In genomic region chr9:21526634-21526944, GRCm38 (mm10) we compare ENCODE assay signal across 17 mouse cellular contexts. TPM values are rescaled to one million over a fixed set of nuclear protein-coding genes. Genes with fewer than 3 reads are reported as not detected.
DNase-seq lines count a peak whose midpoint lies in the region; ATAC-seq and TF ChIP-seq lines count a peak whose summit lies in the region.
"Had no signal": no experiment of that assay in that cellular context is flagged by ENCODE, and none has a peak within 500 bp of the region (broad histone marks: within the 10 kb centered on the region; RNA-seq: fewer than 3 reads in every experiment).

No protein-coding gene starts in this region.

- H3K36me3 ChIP-seq in heart, postnatal 0 days (replicated peaks; ENCODE audit: control insufficient read depth, insufficient read depth, low read length) = no peaks in the 10 kb centered on the region
- no peaks in the 10 kb centered on the region for H3K36me3 ChIP-seq in heart, embryonic 11.5 days (ENCODE audit: control insufficient read depth, insufficient read depth, low read length)
- H3K36me3 ChIP-seq in megakaryocyte, embryonic 14.5 days (replicated peaks; ENCODE audit: low read length) = peaks cover 29% of the 10 kb centered on the region
- H3K36me3 ChIP-seq in liver, embryonic 16.5 days (ENCODE audit: control insufficient read depth, insufficient read depth) = no peaks in the 10 kb centered on the region
- H3K36me3 ChIP-seq: neural tube, embryonic 13.5 days had no signal

- no peaks in the 10 kb centered on the region for H3K27me3 ChIP-seq in heart, postnatal 0 days (ENCODE audit: control insufficient read depth, insufficient read depth, low read length)
- no peaks in the 10 kb centered on the region for H3K27me3 ChIP-seq in heart, embryonic 11.5 days (ENCODE audit: control insufficient read depth, insufficient read depth, low read length)
- H3K27me3 ChIP-seq in megakaryocyte, embryonic 14.5 days (replicated peaks) = no peaks in the 10 kb centered on the region
- H3K27me3 ChIP-seq in liver, embryonic 16.5 days (ENCODE audit: control insufficient read depth, insufficient read depth, low read depth, low read length) = no peaks in the 10 kb centered on the region
- H3K27me3 ChIP-seq: forebrain, embryonic 13.5 days; neural tube, embryonic 13.5 days had no signal

- 0 out of 2 replicates have a peak overlapping the region, but pooled peaks have one; percentile 34 for H3K27ac ChIP-seq in heart, postnatal 0 days (ENCODE audit: low read depth)
- H3K27ac ChIP-seq in heart, embryonic 11.5 days (ENCODE audit: low read depth, low read length) = no peak overlapping the region
- no peak overlapping the region for H3K27ac ChIP-seq in brown adipose tissue, adult 24 weeks (replicated peaks; ENCODE audit: low read depth, low read length)
- peak overlapping the region; percentile 45 for H3K27ac ChIP-seq in liver, embryonic 16.5 days (ENCODE audit: low read length)
- H3K27ac ChIP-seq: forebrain, embryonic 13.5 days; neural tube, embryonic 13.5 days had no signal

- peak overlapping the region; percentile 42; the same call in 1 of the 2 replicates for H3K4me2 ChIP-seq in heart, postnatal 0 days (ENCODE audit: low read depth, low read length)
- no peak overlapping the region for H3K4me2 ChIP-seq in heart, embryonic 11.5 days
- no peak overlapping the region for H3K4me2 ChIP-seq in liver, embryonic 16.5 days (ENCODE audit: low read depth, low read length)
- H3K4me2 ChIP-seq: forebrain, embryonic 13.5 days; neural tube, embryonic 13.5 days had no signal

- no peaks in the 10 kb centered on the region for H3K9me3 ChIP-seq in heart, postnatal 0 days (replicated peaks; ENCODE audit: control insufficient read depth, low read length)
- no peaks in the 10 kb centered on the region for H3K9me3 ChIP-seq in heart, embryonic 11.5 days (replicated peaks; ENCODE audit: control insufficient read depth, low read length)
- no peaks in the 10 kb centered on the region for H3K9me3 ChIP-seq in megakaryocyte, embryonic 14.5 days
- H3K9me3 ChIP-seq in liver, embryonic 16.5 days (replicated peaks; ENCODE audit: control insufficient read depth, low read length) = no peaks in the 10 kb centered on the region
- H3K9me3 ChIP-seq: forebrain, embryonic 13.5 days; neural tube, embryonic 13.5 days had no signal

- no peak for DNase-seq in heart, postnatal 0 days (ENCODE audit: low spot score)
- DNase-seq in spleen, adult 12 weeks (ENCODE audit: low spot score) = no peak
- no peak for DNase-seq in adrenal gland, postnatal 10 days
- DNase-seq: cerebellum, adult 11 months; cerebellum, postnatal 14 days; embryo, embryonic 11 days; kidney, adult 2 months; lung, adult 2 months had no signal

- H3K4me3 ChIP-seq in heart, postnatal 0 days (ENCODE audit: low read depth, low read length) = no peak overlapping the region
- no peak overlapping the region for H3K4me3 ChIP-seq in heart, embryonic 11.5 days (ENCODE audit: low read depth, low read length)
- H3K4me3 ChIP-seq in megakaryocyte, embryonic 14.5 days (replicated peaks) = peak overlapping the region; percentile 90
- H3K4me3 ChIP-seq in brown adipose tissue, adult 24 weeks (ENCODE audit: insufficient read depth, low read depth, low read length) = peak overlapping the region; percentile 12
- peak overlapping the region; percentile 39 for H3K4me3 ChIP-seq in liver, embryonic 16.5 days (ENCODE audit: low read depth, low read length)
- H3K4me3 ChIP-seq: forebrain, embryonic 13.5 days; neural tube, embryonic 13.5 days had no signal

- ATAC-seq in heart, postnatal 0 days (ENCODE audit: insufficient read depth, low read depth) = no peak
- ATAC-seq in heart, embryonic 11.5 days (replicated peaks; ENCODE audit: insufficient number of reproducible peaks, low FRiP score, low TSS enrichment) = no peak
- no peak for ATAC-seq in megakaryocyte, adult 5-6 weeks (ENCODE audit: poor library complexity, severe bottlenecking)
- no peak for ATAC-seq in liver, embryonic 16.5 days (ENCODE audit: low read depth)
- ATAC-seq: forebrain, embryonic 13.5 days; hindbrain, embryonic 16.5 days had no signal

- TF ChIP-seq EP300 in heart, postnatal 0 days (IDR thresholded peaks at IDR 0.05; ENCODE audit: low read depth) = no peak

- WGBS in heart, postnatal 0 days = 45% methylated on average over 3 of the region's 3 CpGs
- 58% methylated on average over 3 of the region's 3 CpGs for WGBS in heart, embryonic 11.5 days (ENCODE audit: insufficient replicate concordance)
- whole genome bisulfite sequencing in liver, embryonic 16.5 days (ENCODE audit: insufficient replicate concordance) = 33% methylated on average over 3 of the region's 3 CpGs

- H3K4me1 ChIP-seq in heart, postnatal 0 days (ENCODE audit: control insufficient read depth, insufficient read depth) = no peaks in the 10 kb centered on the region
- H3K4me1 ChIP-seq in heart, embryonic 11.5 days (ENCODE audit: control insufficient read depth, insufficient read depth, low read length) = no peaks in the 10 kb centered on the region
- H3K4me1 ChIP-seq in megakaryocyte, embryonic 14.5 days = peaks cover 58% of the 10 kb centered on the region
- H3K4me1 ChIP-seq in brown adipose tissue, adult 24 weeks (ENCODE audit: control insufficient read depth, insufficient read depth, insufficient read length, low read length) = no peaks in the 10 kb centered on the region
- no peaks in the 10 kb centered on the region for H3K4me1 ChIP-seq in liver, embryonic 16.5 days (ENCODE audit: control insufficient read depth, low read depth, low read length)
- H3K4me1 ChIP-seq: forebrain, embryonic 13.5 days; neural tube, embryonic 13.5 days had no signal

- no peak overlapping the region for H3K9ac ChIP-seq in heart, postnatal 0 days (replicated peaks; ENCODE audit: low read depth, low read length)
- H3K9ac ChIP-seq in heart, embryonic 11.5 days (ENCODE audit: low read depth, low read length) = no peak overlapping the region
- H3K9ac ChIP-seq in liver, embryonic 16.5 days (ENCODE audit: low read depth, low read length) = no peak overlapping the region
- H3K9ac ChIP-seq: neural tube, embryonic 13.5 days had no signal

- TF ChIP-seq CTCF in heart, postnatal 0 days (IDR thresholded peaks at IDR 0.05; ENCODE audit: low read depth) = no peak

RNA-seq across cellular contexts. Expression of gene AB124611, which starts 0.6 kb away (rescaled TPM):
- 0.15 and 3.3 TPM in 2 replicates for total RNA-seq in heart, postnatal 0 days (2014; rRNA removed; ENCODE audit: low replicate concordance)
- polyA plus RNA-seq in heart, postnatal 0 days (2015; fragmentation: Nextera tagmentation; extraction: Ambion mirVana) = 1.00 and 1.6 TPM in 2 replicates
- 1.5 and 1.7 TPM in 2 replicates for polyA plus RNA-seq in heart, embryonic 11.5 days (2014; fragmentation: Nextera tagmentation; extraction: Ambion mirVana)
- polyA plus RNA-seq in megakaryocyte, embryonic 14.5 days (2012; ENCODE audit: insufficient read depth, low replicate concordance) = 44.7 and 70.3 TPM in 2 replicates
- total RNA-seq in megakaryocyte, adult 5-6 weeks (2015) = 179 and 187 TPM in 2 replicates
- 290 and 296 TPM in 2 replicates for total RNA-seq in megakaryocyte, adult 5-6 weeks (2017)
- polyA plus RNA-seq in brown adipose tissue, adult 24 weeks (2012; ENCODE audit: insufficient read depth, insufficient read length, missing spikeins) = 2.1 and 2.6 TPM in 2 replicates
- polyA plus RNA-seq in liver, embryonic 16.5 days (2015; fragmentation: Nextera tagmentation; extraction: Ambion mirVana) = 9.6 and 11.3 TPM in 2 replicates
- 1 to 10 TPM; 4.2 to 4.7 TPM for total RNA-seq in adrenal gland, postnatal 10 days (2021)
- total RNA-seq: ES-E14 had no signal

RNA-seq across cellular contexts. Expression of gene Tmed1, which starts 16.5 kb away (rescaled TPM):
- 70.5 and 99.3 TPM in 2 replicates for total RNA-seq in heart, postnatal 0 days (2014; rRNA removed; ENCODE audit: low replicate concordance)
- polyA plus RNA-seq in heart, postnatal 0 days (2015; fragmentation: Nextera tagmentation; extraction: Ambion mirVana) = 83.7 and 89.1 TPM in 2 replicates
- 79.8 and 80.9 TPM in 2 replicates for polyA plus RNA-seq in heart, embryonic 11.5 days (2014; fragmentation: Nextera tagmentation; extraction: Ambion mirVana)
- 6.6 TPM in 1 of 2 replicates, not detected in the other for polyA plus RNA-seq in megakaryocyte, embryonic 14.5 days (2012; ENCODE audit: insufficient read depth, low replicate concordance)
- total RNA-seq in megakaryocyte, adult 5-6 weeks (2015) = 5.4 and 6.2 TPM in 2 replicates
- 8.7 and 9.3 TPM in 2 replicates for total RNA-seq in megakaryocyte, adult 5-6 weeks (2017)
- 19.3 and 24.6 TPM in 2 replicates for polyA plus RNA-seq in brown adipose tissue, adult 24 weeks (2012; ENCODE audit: insufficient read depth, insufficient read length, missing spikeins)
- polyA plus RNA-seq in liver, embryonic 16.5 days (2015; fragmentation: Nextera tagmentation; extraction: Ambion mirVana) = 27.3 and 29.8 TPM in 2 replicates
- total RNA-seq in adrenal gland, postnatal 10 days (2021) = 10 to 100 TPM; 30.3 to 30.4 TPM

RNA-seq across cellular contexts. Expression of gene Carm1, which starts 20.1 kb away (rescaled TPM):
- total RNA-seq in heart, postnatal 0 days (2014; rRNA removed; ENCODE audit: low replicate concordance) = 49.5 and 78.3 TPM in 2 replicates
- polyA plus RNA-seq in heart, postnatal 0 days (2015; fragmentation: Nextera tagmentation; extraction: Ambion mirVana) = 11.3 and 12.7 TPM in 2 replicates
- polyA plus RNA-seq in heart, embryonic 11.5 days (2014; fragmentation: Nextera tagmentation; extraction: Ambion mirVana) = 44.0 and 47.2 TPM in 2 replicates
- 105 and 143 TPM in 2 replicates for polyA plus RNA-seq in megakaryocyte, embryonic 14.5 days (2012; ENCODE audit: insufficient read depth, low replicate concordance)
- 19.1 and 26.3 TPM in 2 replicates for total RNA-seq in megakaryocyte, adult 5-6 weeks (2015)
- total RNA-seq in megakaryocyte, adult 5-6 weeks (2017) = 8.5 and 14.1 TPM in 2 replicates
- polyA plus RNA-seq in brown adipose tissue, adult 24 weeks (2012; ENCODE audit: insufficient read depth, insufficient read length, missing spikeins) = 20.7 and 22.0 TPM in 2 replicates
- polyA plus RNA-seq in liver, embryonic 16.5 days (2015; fragmentation: Nextera tagmentation; extraction: Ambion mirVana) = 7.0 and 9.3 TPM in 2 replicates
- 10 to 100 TPM; 45.1 to 65.4 TPM for total RNA-seq in adrenal gland, postnatal 10 days (2021)

Comparison
In these comparisons a context has a peak if more than half of its experiments do, and no peak if none do; other contexts are left out.
1. H3K27ac ChIP-seq: peak in heart, postnatal 0 days (single experiment) and liver, embryonic 16.5 days (single experiment); none in heart, embryonic 11.5 days (single experiment) and brown adipose tissue, adult 24 weeks (single experiment).
2. H3K4me3 ChIP-seq: peak in megakaryocyte, embryonic 14.5 days (single experiment), brown adipose tissue, adult 24 weeks (single experiment) and liver, embryonic 16.5 days (single experiment); none in heart, postnatal 0 days (single experiment) and heart, embryonic 11.5 days (single experiment).